Mouse (Mus musculus) cerebellum, adult 2 months (tissue): ENCODE data around the gene Mtg2. TPM values are rescaled to one million over a fixed set of nuclear protein-coding genes. Genes with fewer than 3 reads are reported as not detected.

Experiments used
- DNase-seq, 2 experiments: peaks; one replicate each; pipeline ENCODE4 v3.0.0; 2021
- H3K27ac ChIP-seq: fragments of 200-500 bp; 2 replicates; pipeline ENCODE4 v1.5.1; 2012; ENCODE audit warnings: low read length, control low read depth, inconsistent platforms; ENCODE audit not compliant: insufficient read depth
- H3K27me3 ChIP-seq: fragments of 200-500 bp; 2 replicates; pipeline ENCODE4 v1.6.1; 2012; ENCODE audit warnings: inconsistent platforms, mild to moderate bottlenecking, low read length, moderate library complexity; ENCODE audit not compliant: control insufficient read depth, insufficient read depth
- H3K4me1 ChIP-seq: fragments of 200-500 bp; 2 replicates; pipeline ENCODE4 v1.6.1; 2011; ENCODE audit warnings: low read length; ENCODE audit not compliant: control insufficient read depth, insufficient read depth
- H3K4me3 ChIP-seq: fragments of 200-500 bp; replicated peaks from 2 replicates; pipeline ENCODE3; 2011; ENCODE audit warnings: mild to moderate bottlenecking, low read depth, low read length, control low read depth; ENCODE audit not compliant: insufficient read depth
- CTCF ChIP-seq: fragments of 200-500 bp; IDR thresholded peaks from 2 replicates; pipeline ENCODE4 v1.5.1; 2011; ENCODE audit warnings: low read depth, mild to moderate bottlenecking, control low read depth, low read length, moderate library complexity, borderline replicate concordance; ENCODE audit not compliant: insufficient read depth
- POLR2A ChIP-seq: fragments of 200-500 bp; IDR thresholded peaks from 2 replicates; pipeline ENCODE4 v1.6.1; 2011; ENCODE audit warnings: low read length, control low read depth, borderline replicate concordance; ENCODE audit not compliant: insufficient read depth
- WGBS: fragments of 180-500 bp; shearing (Covaris S2); methylation state at CpG from one replicate; pipeline ENCODE4 v1.1.7; 2018; 5-methylcytosine and 5-hydroxymethylcytosine counted together
- polyA plus RNA-seq: library from polyadenylated mRNA; depleted of rRNA; stranded (reverse); fragments of >200 nt; gene quantifications from 2 replicates; pipeline ENCODE4 v1.2.3, GENCODE M21; 2012

The Mtg2 gene
- polyA plus RNA-seq, 1 experiment = 28.7 TPM

- Histone ChIP-seq H3K27me3 (no peaks in the 10 kb centered on the region), H3K4me3 (no peak overlapping the region), H3K4me1 (peaks cover 31% of the 10 kb centered on the region), H3K27ac (peak overlapping the region; percentile 3; the same call in 1 of the 2 replicates)
- WGBS = 16% methylated on average over 17 of the region's 17 CpGs
- TF ChIP-seq CTCF (0 out of 2 replicates have a peak, but pooled peaks have one; percentile 37), POLR2A (no peak)
- peak; percentile 76 to 81 for DNase-seq
These were observed 43.8 kb downstream of the Mtg2 start for GRCm38 (mm10) chr2:180113909-180114890.

GRCm38 (mm10) chr2:180115279-180115678 is 44.9 kb downstream of the Mtg2 start:
- peak; percentile 62 to 63 for DNase-seq
- no peak overlapping the region for H3K4me3 ChIP-seq
- 12% methylated on average over 6 of the region's 6 CpGs for WGBS
- peak overlapping the region; percentile 22; the same call in 1 of the 2 replicates for H3K27ac ChIP-seq
- no peaks in the 10 kb centered on the region for H3K27me3 ChIP-seq
- TF ChIP-seq POLR2A (no peak), CTCF (no peak)
- H3K4me1 ChIP-seq = peaks cover 31% of the 10 kb centered on the region

- TF ChIP-seq CTCF (no peak), POLR2A (no peak)
- Histone ChIP-seq H3K27me3 (no peaks in the 10 kb centered on the region), H3K4me3 (no peak overlapping the region), H3K4me1 (peaks cover 31% of the 10 kb centered on the region), H3K27ac (no peak overlapping the region)
- WGBS = 65% methylated on average over 10 of the region's 10 CpGs
- no peak for DNase-seq
These were observed 45.7 kb downstream of the Mtg2 start for GRCm38 (mm10) chr2:180116081-180116493.

- peak; percentile 34 to 37 for DNase-seq
- 79% methylated on average over 8 of the region's 8 CpGs for WGBS
- H3K4me1 ChIP-seq = peaks cover 31% of the 10 kb centered on the region
- H3K27ac ChIP-seq = no peak overlapping the region
- TF ChIP-seq POLR2A = no peak
- TF ChIP-seq CTCF = no peak
- no peaks in the 10 kb centered on the region for H3K27me3 ChIP-seq
- no peak overlapping the region for H3K4me3 ChIP-seq
These were observed 46.5 kb downstream of the Mtg2 start for GRCm38 (mm10) chr2:180116741-180117484.

- Histone ChIP-seq H3K4me3 (no peak overlapping the region), H3K27me3 (no peaks in the 10 kb centered on the region), H3K4me1 (peaks cover 31% of the 10 kb centered on the region), H3K27ac (no peak overlapping the region)
- DNase-seq = peak; percentile 35 to 48
- 26% methylated on average over 13 of the region's 13 CpGs for WGBS
- TF ChIP-seq CTCF (no peak), POLR2A (no peak)
These were observed 47.3 kb downstream of the Mtg2 start for GRCm38 (mm10) chr2:180117485-180118194.

GRCm38 (mm10) chr2:180118661-180119438 is 48.5 kb downstream of the Mtg2 start, which contains the start of gene Osbpl2:
Gene Osbpl2, plus strand, starts transcription at chr2:180119306.
- TF ChIP-seq CTCF (no peak), POLR2A (peak; percentile 64)
- 1% methylated on average over 47 of the region's 55 CpGs for WGBS

More at GRCm38 (mm10) chr2:180118661-180119438, 48.5 kb downstream of the Mtg2 start, which contains the start of gene Osbpl2:
- H3K4me1 ChIP-seq = peaks cover 25% of the 10 kb centered on the region
- H3K4me3 ChIP-seq = peak within 1 kb of the TSS; percentile 81
- H3K27ac ChIP-seq = peak within 1 kb of the TSS; percentile 56
- DNase-seq = peak; percentile 100
- no peaks in the 10 kb centered on the region for H3K27me3 ChIP-seq
